Mouse (Mus musculus) C2C12 (cell line): Measurements from ENCODE around the gene Apoa1. TPM values are rescaled to one million over a fixed set of nuclear protein-coding genes. Genes with fewer than 3 reads are reported as not detected.

ENCODE experiments used
- H3K27me3 ChIP-seq: one replicate; pipeline ENCODE4 v1.6.1; 2011; ENCODE audit not compliant: control insufficient read depth, insufficient read depth, insufficient read length
- H3K36me3 ChIP-seq: one replicate; pipeline ENCODE4 v1.6.1; 2011; ENCODE audit not compliant: control insufficient read depth, insufficient read depth
- H3K4me3 ChIP-seq: one replicate; pipeline ENCODE4 v1.5.1; 2011; ENCODE audit warnings: mild to moderate bottlenecking, control low read depth; ENCODE audit not compliant: poor library complexity, insufficient read depth, severe bottlenecking
- H3K79me2 ChIP-seq: one replicate; pipeline ENCODE4 v1.6.1; 2011; ENCODE audit not compliant: control insufficient read depth, insufficient read depth
- H3K79me3 ChIP-seq: one replicate; pipeline ENCODE4 v1.6.1; 2011; ENCODE audit warnings: low read depth, control low read depth
- H3ac ChIP-seq: one replicate; pipeline ENCODE3; 2011; ENCODE audit warnings: low read depth; ENCODE audit not compliant: control insufficient read depth, insufficient read length
- CEBPB ChIP-seq: IDR thresholded peaks from one replicate; pipeline ENCODE4 v1.6.1; 2011; ENCODE audit warnings: low read depth, mild to moderate bottlenecking, control low read depth, moderate library complexity
- CTCF ChIP-seq: IDR thresholded peaks from one replicate; pipeline ENCODE4 v1.5.1; 2011; ENCODE audit not compliant: control insufficient read depth, insufficient read depth, insufficient read length
- FOSL1 ChIP-seq: IDR thresholded peaks from one replicate; pipeline ENCODE4 v1.8.0; 2011; ENCODE audit warnings: mild to moderate bottlenecking, low read length; ENCODE audit not compliant: poor library complexity, insufficient read depth, severe bottlenecking
- MAX ChIP-seq: IDR thresholded peaks from one replicate; pipeline ENCODE4 v1.6.1; 2011; ENCODE audit warnings: mild to moderate bottlenecking, control low read depth
- MYOD1 ChIP-seq: IDR thresholded peaks from one replicate; pipeline ENCODE4 v1.6.1; 2011; ENCODE audit warnings: low read depth; ENCODE audit not compliant: control insufficient read depth, insufficient read length
- MYOG ChIP-seq: IDR thresholded peaks from one replicate; pipeline ENCODE4 v1.6.1; 2011; ENCODE audit not compliant: control insufficient read depth, insufficient read length; ENCODE audit errors: extremely low read depth
- USF1 ChIP-seq: IDR thresholded peaks from one replicate; pipeline ENCODE4 v1.6.1; 2011; ENCODE audit warnings: low read depth, mild to moderate bottlenecking, control low read depth, moderate library complexity
- polyA plus RNA-seq: library from polyadenylated mRNA; unstranded; fragments of >200 nt; fragmentation: generic; extraction: Trizol; gene quantifications from one replicate; pipeline ENCODE4 v1.2.1, GENCODE M21; 2012; ENCODE audit warnings: missing spikeins

Apoa1 gene
- polyA plus RNA-seq, 1 experiment: not detected

DNA sequence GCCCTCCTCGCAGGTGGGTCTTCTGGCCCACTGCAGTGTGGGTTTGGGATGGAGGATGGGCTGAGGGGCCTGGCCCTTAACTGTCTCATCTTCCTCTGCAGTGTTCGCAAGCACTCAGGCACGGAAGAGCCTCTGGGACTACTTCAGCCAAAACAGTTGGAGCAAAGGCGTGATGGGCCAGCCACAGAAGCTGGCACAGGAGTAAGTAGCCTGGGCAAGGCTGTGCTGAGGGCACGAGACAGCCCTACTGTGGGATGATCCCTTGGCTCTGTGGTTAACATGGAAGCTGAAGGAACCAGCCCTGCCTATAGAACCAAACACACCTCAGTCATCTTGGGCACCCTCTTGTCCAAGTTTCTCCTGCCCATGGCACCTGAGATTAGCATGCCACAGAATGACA lies 40.7 kb downstream of the Apoa1 start:
- H3K27me3 ChIP-seq: peaks cover 40% of the 10 kb centered on the region
- TF ChIP-seq CEBPB: no peak
- no peak for TF ChIP-seq MAX
- no peak for TF ChIP-seq CTCF
- TF ChIP-seq FOSL1: no peak
- no peak for TF ChIP-seq MYOG
- TF ChIP-seq USF1: no peak
- H3K36me3 ChIP-seq: no peaks in the 10 kb centered on the region
- H3K79me2 ChIP-seq: peaks cover 17% of the 10 kb centered on the region
- no peak overlapping the region for H3K4me3 ChIP-seq
- H3K79me3 ChIP-seq: peaks cover 10% of the 10 kb centered on the region
- no peak overlapping the region for H3ac ChIP-seq

- Histone ChIP-seq H3ac (no peak overlapping the region), H3K79me2 (peaks cover 30% of the 10 kb centered on the region), H3K4me3 (no peak overlapping the region), H3K79me3 (peaks cover 16% of the 10 kb centered on the region), H3K36me3 (peaks cover 12% of the 10 kb centered on the region), H3K27me3 (peaks cover 40% of the 10 kb centered on the region)
- no peak for TF ChIP-seq MYOG
- no peak for TF ChIP-seq MAX
- TF ChIP-seq CTCF: no peak
- no peak for TF ChIP-seq USF1
- no peak for TF ChIP-seq MYOD1
- no peak for TF ChIP-seq CEBPB
- TF ChIP-seq FOSL1: no peak
Observed at GRCm38 (mm10) chr9:46270782-46271181, 42.4 kb downstream of the Apoa1 start.

DNA sequence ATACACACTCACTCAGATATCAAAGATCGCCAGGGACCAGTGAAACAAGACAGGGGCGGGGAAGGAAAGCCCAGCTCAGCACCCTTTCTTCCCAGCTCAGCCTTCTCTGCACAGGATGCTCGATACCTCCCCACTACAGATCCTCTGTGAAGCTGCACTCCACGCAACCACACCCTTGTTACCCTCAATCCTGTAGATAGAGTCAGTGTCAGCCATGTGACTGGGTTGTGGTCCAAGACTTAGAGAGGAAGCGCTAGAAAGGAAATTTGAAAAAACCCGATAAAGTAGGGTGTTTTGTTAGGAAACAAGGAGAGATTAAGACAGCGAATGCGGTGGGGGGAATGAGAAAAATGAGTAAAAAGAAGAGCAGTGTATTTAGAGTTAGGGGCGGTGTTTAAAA lies 43.7 kb downstream of the Apoa1 start:
- no peak overlapping the region for H3K4me3 ChIP-seq
- TF ChIP-seq FOSL1 (no peak), MYOG (no peak), MYOD1 (no peak), MAX (no peak)

GRCm38 (mm10) chr9:46272677-46273454 lies 44.5 kb downstream of the Apoa1 start, which contains the start of gene Zpr1:
Gene Zpr1, plus strand, starts transcription at chr9:46273064.
- H3K79me3 ChIP-seq: peaks cover 16% of the 10 kb centered on the region
- H3K27me3 ChIP-seq: peaks cover 29% of the 10 kb centered on the region
- TF ChIP-seq MYOG: no peak
- peak; percentile 60 for TF ChIP-seq MAX
- TF ChIP-seq CEBPB: no peak
- no peak for TF ChIP-seq FOSL1
- TF ChIP-seq MYOD1: no peak
- no peak for TF ChIP-seq CTCF
- TF ChIP-seq USF1: no peak

More for the DNA sequence above, 43.7 kb downstream of the Apoa1 start:
- H3K36me3 ChIP-seq: peaks cover 25% of the 10 kb centered on the region
- peaks cover 42% of the 10 kb centered on the region for H3K79me2 ChIP-seq
- no peak overlapping the region for H3ac ChIP-seq
- H3K79me3 ChIP-seq: peaks cover 16% of the 10 kb centered on the region
- H3K27me3 ChIP-seq: peaks cover 37% of the 10 kb centered on the region

GRCm38 (mm10) chr9:46274494-46274893 lies 46.1 kb downstream of the Apoa1 start:
- H3K79me2 ChIP-seq: peaks cover 42% of the 10 kb centered on the region
- no peak overlapping the region for H3K4me3 ChIP-seq
- H3K79me3 ChIP-seq: peaks cover 16% of the 10 kb centered on the region
- no peak overlapping the region for H3ac ChIP-seq
- TF ChIP-seq MAX: peak; percentile 58
- TF ChIP-seq MYOD1: no peak
- TF ChIP-seq CEBPB: no peak
- H3K27me3 ChIP-seq: peaks cover 15% of the 10 kb centered on the region
- peaks cover 47% of the 10 kb centered on the region for H3K36me3 ChIP-seq

More at GRCm38 (mm10) chr9:46272677-46273454, 44.5 kb downstream of the Apoa1 start, which contains the start of gene Zpr1:
- Histone ChIP-seq H3K79me2 (peaks cover 42% of the 10 kb centered on the region), H3K4me3 (peak within 1 kb of the TSS; percentile 85), H3K36me3 (peaks cover 33% of the 10 kb centered on the region), H3ac (peak within 1 kb of the TSS; percentile 85)

Other genes starting within 250 kb of the Apoa1 start
- 82.4 TPM for gene Pafah1b2, start 215.9 kb upstream of the Apoa1 start, polyA plus RNA-seq
- gene Sik3, start 215.8 kb upstream of the Apoa1 start, polyA plus RNA-seq: 32.0 TPM
- not detected for gene Apoc3, start 7.1 kb downstream of the Apoa1 start, polyA plus RNA-seq
- not detected for gene Apoa4, start 12.1 kb downstream of the Apoa1 start, polyA plus RNA-seq
- not detected for gene Apoa5, start 40.1 kb downstream of the Apoa1 start, polyA plus RNA-seq
- 40.1 TPM for gene Zpr1, start 44.5 kb downstream of the Apoa1 start, polyA plus RNA-seq
- gene Bud13, start 54.4 kb downstream of the Apoa1 start, polyA plus RNA-seq: 11.5 TPM
- not detected for gene 4931429L15Rik, start 91.4 kb downstream of the Apoa1 start, polyA plus RNA-seq